Mouse (Mus musculus): ENCODE data around the gene Rpgrip1l. TPM values are rescaled to one million over a fixed set of nuclear protein-coding genes. Genes with fewer than 3 reads are reported as not detected.

The Rpgrip1l gene
- polyA plus RNA-seq, 1 experiment from 2014 or later: 8.7 TPM

DNA sequence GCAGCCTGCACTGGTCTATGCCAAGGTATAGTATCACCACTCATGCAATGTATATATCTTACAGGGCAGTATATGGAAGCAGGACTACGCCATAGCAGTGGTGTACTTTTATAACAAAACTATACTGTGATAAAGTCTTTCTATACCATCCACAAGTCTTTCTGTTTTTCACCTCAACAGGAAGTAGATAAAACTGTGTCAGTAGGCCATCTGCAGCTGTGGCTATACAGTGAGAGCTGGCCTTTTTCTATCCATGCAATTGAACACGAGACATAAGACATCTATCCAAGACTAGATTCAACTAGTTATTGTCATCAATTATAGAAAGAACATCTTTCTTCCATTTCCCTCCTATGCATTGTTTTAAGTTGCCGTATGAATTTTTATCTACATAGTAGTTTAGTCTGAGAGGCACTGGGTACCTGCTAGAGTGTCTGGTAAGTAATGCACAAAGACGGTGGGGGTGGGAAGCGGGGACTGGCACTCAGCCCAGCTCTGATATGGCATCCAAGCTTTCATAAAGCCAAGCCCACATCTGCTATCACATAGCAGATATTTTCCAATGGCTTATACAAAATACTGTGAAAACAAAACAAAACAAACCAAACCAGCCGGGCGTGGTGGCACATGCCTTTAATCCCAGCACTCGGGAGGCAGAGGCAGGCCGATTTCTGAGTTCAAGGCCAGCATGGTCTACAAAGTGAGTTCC, 63.1 kb downstream of the Rpgrip1l start:
- ATAC-seq (replicated peaks; ENCODE audit: low FRiP score, low read depth): no peak

DNA sequence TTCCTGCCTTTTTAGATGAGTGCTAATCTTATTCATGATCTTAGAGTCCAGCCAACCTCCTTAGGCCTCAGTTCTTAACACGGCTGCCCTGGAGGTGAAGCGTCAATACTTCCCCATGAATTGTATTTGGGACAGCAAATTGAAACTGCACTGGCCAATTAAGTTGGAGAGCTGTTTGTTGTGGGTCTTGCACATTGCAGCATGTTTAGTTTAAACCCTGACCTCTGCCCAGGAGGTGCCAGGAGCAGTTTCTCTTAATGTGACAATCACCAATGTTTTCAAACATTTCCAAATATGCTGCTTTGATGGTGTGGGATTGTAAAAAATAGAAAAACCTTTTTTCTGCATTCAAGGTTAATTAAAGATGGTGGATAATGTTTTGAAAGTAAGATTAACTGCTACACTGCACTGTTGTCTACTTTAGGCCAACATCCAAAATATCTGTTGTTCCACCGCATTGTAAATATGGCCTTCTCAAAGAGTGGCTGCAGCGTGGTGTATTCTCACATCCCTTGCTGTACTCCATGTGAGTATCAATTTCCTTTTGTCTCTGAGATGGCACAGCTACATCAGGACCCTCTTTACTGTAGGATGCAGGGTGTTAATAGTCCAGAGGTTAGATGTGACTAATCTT, 67.1 kb downstream of the Rpgrip1l start:
- H3K4me3 ChIP-seq (replicated peaks; ENCODE audit: low read depth, low read length): no peak overlapping the region
- ATAC-seq (replicated peaks; ENCODE audit: low FRiP score, low read depth): no peak
- H3K9me3 ChIP-seq (replicated peaks; ENCODE audit: low read length): no peaks in the 10 kb centered on the region
- no peaks in the 10 kb centered on the region for H3K27me3 ChIP-seq (ENCODE audit: insufficient read depth, low read length)
- 80% methylated on average over 4 of the region's 4 CpGs for WGBS
- H3K36me3 ChIP-seq (ENCODE audit: insufficient read depth, low read length): peaks cover 4% of the 10 kb centered on the region; the same call in 1 of the 2 replicates
- H3K9ac ChIP-seq (ENCODE audit: low read depth, low read length): no peak overlapping the region
- no peak for TF ChIP-seq CTCF (IDR thresholded peaks at IDR 0.05; ENCODE audit: low read depth)
- no peak for DNase-seq (ENCODE audit: low spot score)
- H3K4me2 ChIP-seq (ENCODE audit: low read length): no peak overlapping the region
- no peak overlapping the region for H3K27ac ChIP-seq
- H3K4me1 ChIP-seq (replicated peaks; ENCODE audit: insufficient read depth, low read length): no peaks in the 10 kb centered on the region

More for the DNA sequence above, 63.1 kb downstream of the Rpgrip1l start:
- no peak overlapping the region for H3K4me3 ChIP-seq (replicated peaks; ENCODE audit: low read depth, low read length)
- WGBS: 95% methylated on average over 9 of the region's 9 CpGs
- no peaks in the 10 kb centered on the region for H3K4me1 ChIP-seq (replicated peaks; ENCODE audit: insufficient read depth, low read length)
- no peaks in the 10 kb centered on the region for H3K27me3 ChIP-seq (ENCODE audit: insufficient read depth, low read length)
- peaks cover 4% of the 10 kb centered on the region; the same call in 1 of the 2 replicates for H3K36me3 ChIP-seq (ENCODE audit: insufficient read depth, low read length)
- no peak overlapping the region for H3K4me2 ChIP-seq (ENCODE audit: low read length)
- no peak for TF ChIP-seq CTCF (IDR thresholded peaks at IDR 0.05; ENCODE audit: low read depth)
- no peak for DNase-seq (ENCODE audit: low spot score)
- H3K9me3 ChIP-seq (replicated peaks; ENCODE audit: low read length): no peaks in the 10 kb centered on the region
- H3K27ac ChIP-seq: no peak overlapping the region
- H3K9ac ChIP-seq (ENCODE audit: low read depth, low read length): no peak overlapping the region

DNA sequence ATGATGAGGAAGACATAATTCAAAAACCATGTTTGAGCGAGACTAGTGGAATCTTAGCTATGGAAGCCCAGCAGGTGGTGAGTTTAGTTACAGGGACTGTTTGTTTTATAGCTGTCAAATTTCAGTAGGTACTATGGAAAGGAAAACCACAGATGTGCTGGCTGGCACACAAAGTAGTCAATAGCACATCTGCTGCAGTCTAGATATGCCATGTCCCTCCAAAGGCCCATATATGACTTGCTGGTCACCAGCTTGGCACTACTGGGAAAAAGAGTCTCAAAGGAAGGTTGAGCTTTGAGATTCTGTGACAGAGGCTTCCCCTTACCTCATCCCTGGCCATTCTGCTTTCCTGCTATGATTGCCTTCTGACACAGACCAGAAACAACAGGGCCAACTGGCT, 70.3 kb downstream of the Rpgrip1l start:
- TF ChIP-seq CTCF (IDR thresholded peaks at IDR 0.05; ENCODE audit: low read depth): no peak
- Histone ChIP-seq H3K36me3 (ENCODE audit: insufficient read depth, low read length) (no peaks in the 10 kb centered on the region), H3K27me3 (ENCODE audit: insufficient read depth, low read length) (no peaks in the 10 kb centered on the region), H3K9me3 (replicated peaks; ENCODE audit: low read length) (no peaks in the 10 kb centered on the region), H3K27ac (no peak overlapping the region), H3K4me1 (replicated peaks; ENCODE audit: insufficient read depth, low read length) (no peaks in the 10 kb centered on the region), H3K4me3 (replicated peaks; ENCODE audit: low read depth, low read length) (no peak overlapping the region), H3K4me2 (ENCODE audit: low read length) (no peak overlapping the region), H3K9ac (ENCODE audit: low read depth, low read length) (no peak overlapping the region)
- WGBS: 92% methylated on average over 1 of the region's 1 CpGs
- no peak for DNase-seq (ENCODE audit: low spot score)
- ATAC-seq (replicated peaks; ENCODE audit: low FRiP score, low read depth): no peak

DNA sequence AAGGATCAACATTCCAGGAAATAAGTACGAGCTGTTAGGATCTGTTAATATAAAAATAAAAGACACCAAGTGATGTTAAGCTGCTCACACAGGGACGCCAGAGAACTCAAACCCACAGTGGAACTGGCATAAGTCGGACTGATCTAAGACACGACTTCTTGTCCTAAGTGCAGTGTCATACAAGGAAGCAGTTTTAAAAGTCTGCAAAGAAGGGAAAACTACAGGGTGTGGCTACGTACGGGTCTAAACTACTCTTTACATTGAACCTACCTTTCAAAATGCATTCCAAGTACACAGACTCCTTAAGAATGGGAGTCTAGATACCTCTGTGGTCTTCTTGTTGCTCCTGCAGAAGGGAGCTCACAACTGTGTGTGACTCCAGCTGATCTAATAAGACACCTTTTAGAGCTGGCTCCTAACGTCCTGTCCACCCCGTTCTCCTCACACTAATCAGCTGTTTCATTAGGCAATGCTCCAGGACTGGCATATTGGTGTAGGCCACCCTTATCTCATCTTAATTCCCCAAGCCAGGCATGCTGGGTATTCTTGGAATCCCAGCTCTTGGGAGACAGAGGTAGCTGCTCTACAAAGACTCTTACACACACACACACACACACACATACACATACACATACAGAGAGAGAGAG, 71.1 kb downstream of the Rpgrip1l start:
- no peaks in the 10 kb centered on the region for H3K27me3 ChIP-seq (ENCODE audit: insufficient read depth, low read length)
- 71% methylated on average over 8 of the region's 8 CpGs for WGBS
- H3K9ac ChIP-seq (ENCODE audit: low read depth, low read length): no peak overlapping the region
- no peaks in the 10 kb centered on the region for H3K36me3 ChIP-seq (ENCODE audit: insufficient read depth, low read length)
- no peak overlapping the region for H3K27ac ChIP-seq
- H3K4me1 ChIP-seq (replicated peaks; ENCODE audit: insufficient read depth, low read length): no peaks in the 10 kb centered on the region
- no peaks in the 10 kb centered on the region for H3K9me3 ChIP-seq (replicated peaks; ENCODE audit: low read length)
- ATAC-seq (replicated peaks; ENCODE audit: low FRiP score, low read depth): no peak
- H3K4me2 ChIP-seq (ENCODE audit: low read length): no peak overlapping the region
- DNase-seq (ENCODE audit: low spot score): no peak
- no peak overlapping the region for H3K4me3 ChIP-seq (replicated peaks; ENCODE audit: low read depth, low read length)
- no peak for TF ChIP-seq CTCF (IDR thresholded peaks at IDR 0.05; ENCODE audit: low read depth)

DNA sequence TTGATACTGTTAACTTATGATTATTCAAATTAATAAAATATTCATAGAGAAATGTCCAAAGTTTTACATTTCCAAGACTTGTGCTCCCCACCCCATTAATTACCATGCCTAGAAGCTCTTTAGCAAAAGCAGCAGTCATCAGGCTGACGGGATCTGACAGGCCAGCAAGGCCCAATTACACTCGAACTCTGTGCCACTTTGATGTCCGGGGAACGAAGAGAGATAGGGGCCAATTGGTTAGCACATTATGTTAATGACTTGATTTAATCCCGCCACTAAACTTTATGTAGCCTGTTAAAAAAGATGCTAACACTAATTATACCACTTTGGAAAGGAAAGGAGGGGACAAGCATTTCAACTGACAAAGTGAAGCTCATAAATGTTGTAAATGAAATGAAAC, 71.7 kb downstream of the Rpgrip1l start:
- Histone ChIP-seq H3K4me1 (replicated peaks; ENCODE audit: insufficient read depth, low read length) (no peaks in the 10 kb centered on the region), H3K27ac (no peak overlapping the region), H3K4me2 (ENCODE audit: low read length) (no peak overlapping the region), H3K9ac (ENCODE audit: low read depth, low read length) (no peak overlapping the region), H3K9me3 (replicated peaks; ENCODE audit: low read length) (no peaks in the 10 kb centered on the region), H3K27me3 (ENCODE audit: insufficient read depth, low read length) (no peaks in the 10 kb centered on the region), H3K4me3 (replicated peaks; ENCODE audit: low read depth, low read length) (no peak overlapping the region), H3K36me3 (ENCODE audit: insufficient read depth, low read length) (no peaks in the 10 kb centered on the region)
- WGBS: 47% methylated on average over 5 of the region's 5 CpGs
- no peak for TF ChIP-seq CTCF (IDR thresholded peaks at IDR 0.05; ENCODE audit: low read depth)
- ATAC-seq (replicated peaks; ENCODE audit: low FRiP score, low read depth) (no peak), DNase-seq (ENCODE audit: low spot score) (no peak)

DNA sequence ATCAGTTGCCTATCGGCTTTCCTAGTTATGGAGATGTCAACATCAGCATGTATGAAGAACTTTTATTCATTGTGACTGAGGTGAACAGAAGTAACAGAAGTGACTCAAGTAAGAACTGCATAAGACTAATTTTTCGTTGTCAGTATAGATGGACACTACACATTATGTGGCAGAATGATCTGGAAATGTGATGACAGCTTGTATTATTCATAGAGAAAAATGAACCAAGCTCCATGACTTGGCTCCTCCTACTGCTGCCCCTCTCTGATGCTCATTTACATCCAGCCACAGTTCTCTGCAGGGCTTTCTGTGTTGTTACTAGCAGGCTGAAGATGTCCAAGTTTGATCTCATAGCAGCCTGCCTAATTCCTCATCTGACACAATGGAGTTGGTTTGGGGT, 75.9 kb downstream of the Rpgrip1l start:
- H3K4me2 ChIP-seq (ENCODE audit: low read length): no peak overlapping the region
- TF ChIP-seq CTCF (IDR thresholded peaks at IDR 0.05; ENCODE audit: low read depth): no peak
- no peaks in the 10 kb centered on the region for H3K27me3 ChIP-seq (ENCODE audit: insufficient read depth, low read length)
- H3K9ac ChIP-seq (ENCODE audit: low read depth, low read length): no peak overlapping the region
- no peak overlapping the region for H3K27ac ChIP-seq
- H3K36me3 ChIP-seq (ENCODE audit: insufficient read depth, low read length): no peaks in the 10 kb centered on the region
- H3K9me3 ChIP-seq (replicated peaks; ENCODE audit: low read length): no peaks in the 10 kb centered on the region
- H3K4me3 ChIP-seq (replicated peaks; ENCODE audit: low read depth, low read length): no peak overlapping the region
- ATAC-seq (replicated peaks; ENCODE audit: low FRiP score, low read depth): no peak
- no peak for DNase-seq (ENCODE audit: low spot score)
- no peaks in the 10 kb centered on the region for H3K4me1 ChIP-seq (replicated peaks; ENCODE audit: insufficient read depth, low read length)
- 65% methylated on average over 2 of the region's 2 CpGs for WGBS
